8 mouse cellular contexts compared by ENCODE assay signal in the genomic region with DNA sequence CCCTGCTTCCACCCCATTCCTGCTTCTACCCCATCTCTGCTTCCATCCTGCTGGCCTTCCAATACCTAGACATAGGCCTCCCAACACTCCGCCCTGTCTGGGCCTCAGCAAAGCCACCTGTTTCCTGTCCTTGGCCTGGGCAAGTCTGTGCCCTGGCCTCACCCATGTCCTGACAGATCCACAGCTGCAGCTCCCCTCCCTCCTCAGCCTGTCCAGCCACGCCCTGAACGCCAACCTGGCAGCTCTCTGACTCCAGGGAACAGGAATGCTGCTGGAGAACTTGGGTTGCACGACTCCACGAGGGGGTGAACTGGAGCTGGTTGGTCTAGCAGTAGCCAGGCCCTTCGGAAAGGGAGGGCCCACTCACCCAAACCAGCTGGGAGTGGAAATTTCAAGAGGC.
A peak's percentile ranks its signal among the peaks of the same experiment; 100 is the strongest.
DNase-seq lines count a peak whose midpoint lies in the region; ATAC-seq lines count a peak whose summit lies in the region.

No protein-coding gene starts in this region.

- no peak overlapping the region for H3K4me3 ChIP-seq in kidney, embryonic 14.5 days (ENCODE audit: low read length)
- no peak overlapping the region for H3K4me3 ChIP-seq in lung, embryonic 16.5 days (ENCODE audit: low read length)

- peak; percentile 48; the same call in 1 of the 2 replicates for ATAC-seq in kidney, embryonic 14.5 days (ENCODE audit: low FRiP score, low TSS enrichment)
- ATAC-seq in lung, embryonic 16.5 days (ENCODE audit: low read depth): peak; percentile 93
- ATAC-seq in granulocyte monocyte progenitor cell, adult 5-6 weeks (replicated peaks; ENCODE audit: poor library complexity, severe bottlenecking): no peak; the same call in 1 of the 2 replicates

- no peak overlapping the region for H3K9ac ChIP-seq in kidney, embryonic 14.5 days (ENCODE audit: low read depth, low read length)
- H3K9ac ChIP-seq in lung, embryonic 16.5 days (ENCODE audit: low read length): no peak overlapping the region

- H3K27me3 ChIP-seq in kidney, embryonic 14.5 days (ENCODE audit: control insufficient read depth, insufficient read depth, low read length): no peaks in the 10 kb centered on the region
- no peaks in the 10 kb centered on the region for H3K27me3 ChIP-seq in lung, embryonic 16.5 days (ENCODE audit: control insufficient read depth, insufficient read depth, low read depth, low read length)

- H3K4me1 ChIP-seq in kidney, embryonic 14.5 days (ENCODE audit: control insufficient read depth, insufficient read depth, low read length): no peaks in the 10 kb centered on the region
- peaks cover 14% of the 10 kb centered on the region; the same call in 1 of the 2 replicates for H3K4me1 ChIP-seq in lung, embryonic 16.5 days (replicated peaks; ENCODE audit: control insufficient read depth, insufficient read depth, low read length)

- no peak overlapping the region for H3K4me2 ChIP-seq in kidney, embryonic 14.5 days (replicated peaks; ENCODE audit: low read depth, low read length)
- H3K4me2 ChIP-seq in lung, embryonic 16.5 days (ENCODE audit: low read depth, low read length): no peak overlapping the region

- H3K36me3 ChIP-seq in kidney, embryonic 14.5 days (ENCODE audit: control insufficient read depth, insufficient read depth, low read length): no peaks in the 10 kb centered on the region
- H3K36me3 ChIP-seq in lung, embryonic 16.5 days (ENCODE audit: control insufficient read depth, insufficient read depth, low read length): no peaks in the 10 kb centered on the region

- 58% methylated on average over 6 of the region's 6 CpGs for WGBS in kidney, embryonic 14.5 days
- WGBS in lung, embryonic 16.5 days: 34% methylated on average over 6 of the region's 6 CpGs

- DNase-seq in ES-CJ7 (ENCODE audit: low read depth, low spot score): peak; percentile 82
- peak; percentile 71 for DNase-seq in gastrocnemius, adult 18-20 months (ENCODE audit: low spot score)
- no peak for DNase-seq in layer of hippocampus, adult 18-20 months (ENCODE audit: low spot score in 2 of 2)
- DNase-seq in layer of hippocampus, postnatal 14 days (ENCODE audit: low spot score in 2 of 2): no peak
- DNase-seq in cerebellum, adult 9-10 months: no peak

- no peak overlapping the region for H3K27ac ChIP-seq in kidney, embryonic 14.5 days (ENCODE audit: low read depth, low read length)
- peak overlapping the region; percentile 74 for H3K27ac ChIP-seq in lung, embryonic 16.5 days (ENCODE audit: low read length)

- H3K9me3 ChIP-seq in kidney, embryonic 14.5 days (ENCODE audit: control insufficient read depth, low read length): no peaks in the 10 kb centered on the region
- H3K9me3 ChIP-seq in lung, embryonic 16.5 days (ENCODE audit: control insufficient read depth, low read length): no peaks in the 10 kb centered on the region

Comparison
In these comparisons a context has a peak if more than half of its experiments do, and no peak if none do; other contexts are left out.
1. DNase-seq: peak in ES-CJ7 (single experiment) and gastrocnemius, adult 18-20 months (single experiment); none in layer of hippocampus, adult 18-20 months (0 of 2), layer of hippocampus, postnatal 14 days (0 of 2) and cerebellum, adult 9-10 months (single experiment).